Mouse (Mus musculus) embryo, embryonic 9.5 days (tissue): Measurements from ENCODE around the gene Gdf7.

ENCODE experiments used
- DNase-seq: peaks from one replicate; pipeline ENCODE4 v3.0.0-alpha.2; 2017; ENCODE audit errors: extremely low spot score

Gdf7 gene

GRCm38 (mm10) chr12:8327675-8328053, 25.9 kb upstream of the Gdf7 start:
- no peak for DNase-seq

- peak; percentile 95 for DNase-seq
Measured at GRCm38 (mm10) chr12:8326825-8327674, 25.3 kb upstream of the Gdf7 start.

GRCm38 (mm10) chr12:8325943-8326522, 24.3 kb upstream of the Gdf7 start:
- no peak for DNase-seq

- no peak for DNase-seq
Measured at GRCm38 (mm10) chr12:8325245-8325942, 23.6 kb upstream of the Gdf7 start.

- DNase-seq, result no peak
Measured at GRCm38 (mm10) chr12:8324086-8324485, 22.3 kb upstream of the Gdf7 start.

- no peak for DNase-seq
Measured at GRCm38 (mm10) chr12:8321506-8321905, 19.8 kb upstream of the Gdf7 start.

- DNase-seq, result peak; percentile 80
Measured at GRCm38 (mm10) chr12:8320084-8320713, 18.4 kb upstream of the Gdf7 start.

GRCm38 (mm10) chr12:8316541-8316940, 14.8 kb upstream of the Gdf7 start:
- DNase-seq, result no peak

GRCm38 (mm10) chr12:8313773-8314172, 12.0 kb upstream of the Gdf7 start:
- no peak for DNase-seq

- DNase-seq, result peak; percentile 92
Measured at GRCm38 (mm10) chr12:8313270-8313771, 11.6 kb upstream of the Gdf7 start, which contains the start of gene Hs1bp3. Gene Hs1bp3 (plus strand): TSS chr12:8313432.

- DNase-seq, result no peak
Measured at GRCm38 (mm10) chr12:8312266-8312665, 10.5 kb upstream of the Gdf7 start.

GRCm38 (mm10) chr12:8310992-8311391, 9.2 kb upstream of the Gdf7 start:
- no peak for DNase-seq

- DNase-seq, result no peak
Measured at GRCm38 (mm10) chr12:8306910-8307309, 5.2 kb upstream of the Gdf7 start.

GRCm38 (mm10) chr12:8306432-8306831, 4.7 kb upstream of the Gdf7 start:
- peak; percentile 84 for DNase-seq

- DNase-seq, result no peak
Measured at GRCm38 (mm10) chr12:8305258-8305657, 3.5 kb upstream of the Gdf7 start.

- DNase-seq, result peak; percentile 42
Measured at GRCm38 (mm10) chr12:8301011-8301814, 541 bp downstream of the Gdf7 start.

GRCm38 (mm10) chr12:8300521-8300920, 1.2 kb downstream of the Gdf7 start:
- DNase-seq, result no peak

GRCm38 (mm10) chr12:8300111-8300480, 1.7 kb downstream of the Gdf7 start:
- DNase-seq, result peak; percentile 52

GRCm38 (mm10) chr12:8299143-8300110, 2.3 kb downstream of the Gdf7 start:
- DNase-seq, result peak; percentile 44
